Mouse (Mus musculus) spleen, embryonic (tissue): ENCODE data around the gene Olfr884.

ENCODE experiments used
- CTCF ChIA-PET: fragments of 350-600 bp; sonication (Branson Sonifier 250); formaldehyde crosslinking; loops from one replicate; lab custom pipeline; 2022; lab: Charles Lee

The Olfr884 gene

DNA sequence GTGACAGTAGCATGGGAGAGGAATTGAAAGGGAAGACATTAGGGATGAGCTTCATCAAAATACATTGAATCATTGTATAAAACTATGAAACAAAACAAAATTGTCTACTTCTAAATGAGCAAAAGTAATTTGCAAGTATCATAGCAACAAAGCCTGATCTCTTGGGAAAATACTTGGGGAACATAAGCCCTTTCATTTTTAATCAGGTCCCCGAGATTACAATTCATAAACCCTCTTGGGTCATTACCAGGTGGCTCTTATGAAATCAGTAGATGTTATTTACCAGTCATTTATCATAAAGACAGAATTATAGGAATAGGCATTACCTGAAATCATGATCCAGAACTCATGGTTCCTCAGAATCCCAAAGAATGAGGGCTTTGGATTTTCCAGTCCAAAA is at the start of gene Olfr884:
Gene Olfr884 (plus strand): TSS at position 301 of the 400 bp plus-strand sequence.
- CTCF ChIA-PET, result no interaction called here

DNA sequence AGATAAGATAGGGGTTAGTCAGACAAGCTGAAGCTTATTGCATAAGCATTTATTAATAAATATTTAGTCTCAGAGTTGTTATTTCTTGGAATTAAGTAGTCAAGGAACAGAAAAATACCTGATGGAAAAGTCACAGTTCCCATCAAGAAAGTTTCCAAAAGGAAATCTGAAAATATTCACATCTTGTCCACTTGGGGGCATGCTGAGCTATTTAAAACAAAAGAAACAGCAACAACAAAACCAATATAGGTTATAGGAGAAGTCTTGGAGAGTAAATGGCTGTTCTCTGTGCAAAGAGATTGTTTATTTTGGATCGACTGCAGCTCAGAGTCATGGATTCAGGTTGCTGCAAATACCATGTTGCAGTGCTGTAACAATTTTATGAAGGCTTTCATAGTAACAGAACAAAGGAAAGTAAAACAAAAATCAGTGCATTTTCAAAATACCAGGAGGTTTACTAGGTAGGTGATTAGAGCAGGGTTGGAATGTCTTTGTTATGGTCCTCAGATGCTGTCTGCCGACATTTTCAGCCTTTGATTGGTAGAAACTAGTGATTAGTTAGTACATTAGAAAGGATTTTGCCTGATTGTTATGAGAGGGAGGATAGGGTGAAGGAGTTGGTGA is 47.7 kb upstream of the Olfr884 start:
- CTCF ChIA-PET, result no interaction called here

DNA sequence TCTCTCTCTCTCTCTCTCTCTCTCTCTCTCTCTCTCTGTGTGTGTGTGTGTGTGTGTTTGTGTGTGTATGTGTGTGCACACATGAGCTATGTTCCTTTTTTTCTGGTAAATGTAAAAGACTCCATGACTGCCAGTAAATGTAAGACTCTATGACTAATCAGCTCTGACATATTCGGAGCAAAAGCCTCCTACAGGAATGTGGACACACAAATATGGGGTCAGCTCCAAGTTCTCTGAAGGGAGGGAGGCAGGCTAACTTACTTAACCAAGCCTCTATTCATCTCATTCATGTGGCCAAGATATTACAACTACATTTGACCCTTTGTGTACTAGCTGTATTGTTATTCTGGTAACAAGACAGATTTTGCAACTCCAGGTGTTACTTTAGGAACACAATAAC is 46.3 kb upstream of the Olfr884 start:
- CTCF ChIA-PET, result no interaction called here

DNA sequence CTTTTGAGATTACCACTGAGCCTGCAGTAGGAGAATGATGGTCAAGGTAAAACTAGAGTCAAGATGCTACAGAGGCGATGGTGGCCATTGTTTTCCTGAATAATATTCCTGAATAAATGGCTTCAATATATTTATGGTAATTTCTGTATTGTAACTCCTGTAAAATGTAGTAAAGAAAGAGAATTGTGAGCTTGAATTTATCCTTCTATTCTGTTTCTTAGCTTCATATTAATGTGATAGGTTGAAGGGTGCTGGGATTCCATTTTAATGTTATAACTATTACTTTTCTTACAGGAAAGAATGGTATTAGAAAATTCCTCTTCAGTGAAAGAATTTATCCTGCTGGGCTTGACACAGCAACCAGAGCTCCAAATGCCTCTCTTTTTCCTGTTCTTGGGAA is 20.8 kb upstream of the Olfr884 start, which contains the start of gene Olfr883:
Gene Olfr883 (plus strand): TSS at position 301 of the 400 bp plus-strand sequence.
- CTCF ChIA-PET, result no interaction called here

DNA sequence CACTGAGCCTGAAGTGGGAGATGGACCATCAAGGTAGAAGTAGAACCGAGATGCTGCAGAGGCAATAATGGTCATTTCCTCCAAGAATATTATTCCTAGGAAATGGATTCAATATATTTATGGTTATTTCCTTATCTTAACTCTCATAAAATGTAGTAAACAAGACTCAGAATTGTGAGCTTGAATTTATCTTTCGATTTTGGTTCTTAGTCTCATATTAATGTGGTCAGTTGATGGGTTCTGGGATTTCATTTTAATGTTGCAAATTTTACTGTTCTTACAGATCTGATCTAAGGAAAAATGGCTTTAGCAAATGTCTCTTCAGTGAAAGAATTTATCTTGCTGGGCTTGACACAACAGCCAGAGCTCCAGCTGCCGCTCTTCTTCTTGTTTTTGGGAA is 14.7 kb downstream of the Olfr884 start, which contains the start of gene Olfr885:
Gene Olfr885 (plus strand): TSS at position 301 of the 400 bp plus-strand sequence.
- CTCF ChIA-PET, result no interaction called here

DNA sequence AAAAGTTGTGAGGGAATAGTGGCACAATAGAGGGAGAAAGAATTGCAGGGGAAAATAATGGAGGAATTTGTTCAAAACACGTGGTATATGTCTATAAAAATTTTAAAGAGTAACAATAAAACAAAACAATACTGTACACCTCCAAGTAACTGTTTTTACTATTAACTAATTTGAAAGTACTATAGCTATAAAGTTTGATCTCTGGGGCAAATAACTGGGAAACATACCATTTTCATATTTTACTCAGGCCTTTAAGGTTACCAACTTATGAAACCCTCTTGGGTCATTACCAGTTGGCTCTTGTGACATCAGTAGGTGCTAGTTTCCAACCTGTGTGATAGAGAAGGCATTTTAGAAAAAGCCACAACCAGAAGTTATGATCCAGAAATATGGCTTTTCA is 37.4 kb downstream of the Olfr884 start, which contains the start of gene Olfr887:
Gene Olfr887 (plus strand): TSS at position 301 of the 400 bp plus-strand sequence.
- CTCF ChIA-PET, result no interaction called here
